Mouse (Mus musculus) macrophage (primary cell): ENCODE results near the gene Zfp988. TPM values are rescaled to one million over a fixed set of nuclear protein-coding genes. Genes with fewer than 3 reads are reported as not detected.
"Not testable (repeated sequence)": the region's sequence is repeated elsewhere in the genome, so short reads cannot be mapped to it uniquely, and the experiment has no call there.

Source experiments
- H3K27ac ChIP-seq: fragments of 350-480 bp; formaldehyde crosslinking; 2 replicates; pipeline ENCODE4 v1.9.0; 2021
- H3K36me3 ChIP-seq: fragments of 350-480 bp; formaldehyde crosslinking; 2 replicates; pipeline ENCODE4 v1.9.0; 2021; ENCODE audit errors: inconsistent target
- H3K4me3 ChIP-seq: fragments of 350-480 bp; formaldehyde crosslinking; 2 replicates; pipeline ENCODE4 v1.9.0; 2021; ENCODE audit errors: inconsistent target
- H3K79me2 ChIP-seq: fragments of 350-480 bp; formaldehyde crosslinking; 2 replicates; pipeline ENCODE4 v1.9.0; 2021; ENCODE audit errors: inconsistent target
- WGBS: methylation state at CpG from one replicate; pipeline ENCODE4 v1.1.7; 2026; ENCODE audit warnings: inconsistent platforms; ENCODE audit not compliant: missing documents; 5-methylcytosine and 5-hydroxymethylcytosine counted together
- polyA plus RNA-seq: library from polyadenylated mRNA; stranded (reverse); fragments of 250-400 nt; gene quantifications from 3 replicates; pipeline ENCODE4 v1.2.4, GENCODE M21; 2018; ENCODE audit warnings: inconsistent platforms
- total RNA-seq, 78 experiments: library from RNA; depleted of rRNA; stranded (reverse); fragments of 250-400 nt; gene quantifications; 1 replicate in 9 of 78; 2 replicates in 24 of 78; 3 replicates in 43 of 78; 4 replicates in 2 of 78; pipeline ENCODE4 v1.2.4; 2018; ENCODE audit warnings: inconsistent platforms in 56 of 78

The Zfp988 gene
- total RNA-seq (2018; cell fraction: chromatin; rRNA removed) = not detected
- not detected for total RNA-seq (2018; cell fraction: cytosol; rRNA removed)
- total RNA-seq (2018; cell fraction: nucleus; rRNA removed) = under 1 TPM in 1 of 26 experiments, not detected in 25; 0.17 TPM
- not detected in 3 replicates for polyA plus RNA-seq

GRCm38 (mm10) chr4:147305436-147305835 is at the start of gene Zfp988:
Gene Zfp988 (plus strand): TSS chr4:147305674.
- not testable (repeated sequence) for H3K27ac ChIP-seq, H3K79me2 ChIP-seq

GRCm38 (mm10) chr4:147262708-147263107 is 42.8 kb upstream of the Zfp988 start:
- H3K36me3 ChIP-seq, H3K27ac ChIP-seq, H3K4me3 ChIP-seq, H3K79me2 ChIP-seq: not testable (repeated sequence)
- no CpG with 5 or more reads among the region's 3 CpGs for whole genome bisulfite sequencing

More at GRCm38 (mm10) chr4:147305436-147305835, at the start of gene Zfp988:
- 93% methylated on average over 6 of the region's 6 CpGs for WGBS
- not testable (repeated sequence) for H3K36me3 ChIP-seq, H3K4me3 ChIP-seq

GRCm38 (mm10) chr4:147267302-147267701 is 38.2 kb upstream of the Zfp988 start:
- not testable (repeated sequence) for H3K79me2 ChIP-seq, H3K4me3 ChIP-seq, H3K36me3 ChIP-seq, H3K27ac ChIP-seq
- 86% methylated on average over 15 of the region's 17 CpGs for WGBS

- 87% methylated on average over 25 of the region's 25 CpGs for WGBS
- H3K27ac ChIP-seq, H3K79me2 ChIP-seq, H3K4me3 ChIP-seq, H3K36me3 ChIP-seq: not testable (repeated sequence)
Observed at GRCm38 (mm10) chr4:147268735-147269134, 36.7 kb upstream of the Zfp988 start.

- not testable (repeated sequence) for H3K27ac ChIP-seq, H3K4me3 ChIP-seq, H3K79me2 ChIP-seq, H3K36me3 ChIP-seq
- WGBS = 86% methylated on average over 4 of the region's 4 CpGs
Observed at GRCm38 (mm10) chr4:147270026-147270425, 35.4 kb upstream of the Zfp988 start.

- H3K4me3 ChIP-seq, H3K27ac ChIP-seq, H3K36me3 ChIP-seq, H3K79me2 ChIP-seq: not testable (repeated sequence)
- 86% methylated on average over 10 of the region's 13 CpGs for WGBS
Observed at GRCm38 (mm10) chr4:147271601-147272000, 33.9 kb upstream of the Zfp988 start.

- not testable (repeated sequence) for H3K36me3 ChIP-seq, H3K4me3 ChIP-seq, H3K27ac ChIP-seq, H3K79me2 ChIP-seq
- 50% methylated on average over 44 of the region's 58 CpGs for WGBS
Observed at GRCm38 (mm10) chr4:147275021-147275772, 30.3 kb upstream of the Zfp988 start.

GRCm38 (mm10) chr4:147275773-147276140 is 29.7 kb upstream of the Zfp988 start:
- not testable (repeated sequence) for H3K79me2 ChIP-seq, H3K36me3 ChIP-seq, H3K4me3 ChIP-seq, H3K27ac ChIP-seq
- 35% methylated on average over 43 of the region's 54 CpGs for WGBS

GRCm38 (mm10) chr4:147280406-147280805 is 25.1 kb upstream of the Zfp988 start:
- H3K36me3 ChIP-seq, H3K79me2 ChIP-seq, H3K4me3 ChIP-seq, H3K27ac ChIP-seq: not testable (repeated sequence)
- WGBS = 100% methylated on average over 1 of the region's 2 CpGs

- not testable (repeated sequence) for H3K4me3 ChIP-seq, H3K36me3 ChIP-seq, H3K27ac ChIP-seq, H3K79me2 ChIP-seq
- WGBS = 68% methylated on average over 3 of the region's 3 CpGs
Observed at GRCm38 (mm10) chr4:147298585-147298984, 6.9 kb upstream of the Zfp988 start.

- not testable (repeated sequence) for H3K36me3 ChIP-seq, H3K4me3 ChIP-seq, H3K27ac ChIP-seq, H3K79me2 ChIP-seq
Observed at GRCm38 (mm10) chr4:147302375-147302774, 3.1 kb upstream of the Zfp988 start.

- not testable (repeated sequence) for H3K79me2 ChIP-seq, H3K27ac ChIP-seq, H3K4me3 ChIP-seq, H3K36me3 ChIP-seq
- 93% methylated on average over 2 of the region's 2 CpGs for WGBS
Observed at GRCm38 (mm10) chr4:147335036-147335690, 29.7 kb downstream of the Zfp988 start.

GRCm38 (mm10) chr4:147335691-147336367 is 30.4 kb downstream of the Zfp988 start:
- not testable (repeated sequence) for H3K36me3 ChIP-seq, H3K79me2 ChIP-seq, H3K27ac ChIP-seq, H3K4me3 ChIP-seq
- WGBS = 47% methylated on average over 1 of the region's 1 CpGs

- not testable (repeated sequence) for H3K27ac ChIP-seq, H3K36me3 ChIP-seq, H3K4me3 ChIP-seq, H3K79me2 ChIP-seq
- 65% methylated on average over 6 of the region's 6 CpGs for WGBS
Observed at GRCm38 (mm10) chr4:147336368-147337195, 31.1 kb downstream of the Zfp988 start.
